Mouse (Mus musculus) kidney, adult 11 months (tissue): ENCODE measurements around the gene 1700029J07Rik.
A peak's percentile ranks its signal among the peaks of the same experiment; 100 is the strongest.

Experiments used
- DNase-seq: peaks from one replicate; pipeline ENCODE4 v3.0.0; 2022

The 1700029J07Rik gene

DNA sequence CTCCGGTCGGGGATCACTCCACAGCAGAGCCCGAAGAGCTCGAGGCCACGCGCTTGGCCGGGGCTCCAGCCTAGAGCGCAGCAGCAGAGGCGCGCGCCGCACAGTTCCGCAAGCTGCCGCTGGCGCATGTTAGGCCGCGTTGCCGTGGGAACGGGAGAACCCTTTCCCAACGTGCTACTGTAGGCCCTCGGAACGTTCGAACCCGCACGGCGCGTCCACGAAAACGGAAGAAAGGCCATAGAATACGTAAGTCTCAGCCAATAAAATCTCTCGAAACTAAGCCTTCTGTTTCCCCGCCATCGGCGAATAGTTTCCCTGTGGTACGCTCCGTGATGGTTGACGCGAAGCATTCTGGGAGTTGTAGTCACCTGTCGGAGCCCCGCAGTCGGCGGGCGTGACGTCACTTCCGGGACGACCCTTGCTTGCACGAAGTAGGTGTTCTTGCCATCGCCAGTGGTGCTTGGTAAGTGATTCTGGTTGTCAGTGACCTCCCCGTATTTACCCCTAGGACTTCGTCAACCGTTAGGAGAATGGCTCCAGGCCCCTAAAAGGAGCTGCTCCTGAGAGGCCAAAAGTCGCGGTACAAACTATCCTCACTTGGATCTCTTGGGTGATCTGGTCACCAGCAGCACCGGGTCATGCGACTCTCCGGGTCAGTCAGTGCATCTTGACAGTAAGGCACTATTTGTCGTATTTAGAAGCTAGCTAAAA, at the start of gene 1700029J07Rik, which contains the start of gene Ufsp2:
1700029J07Rik (minus strand) TSS at position 127 of the 711 bp plus-strand sequence.
Ufsp2 (plus strand) TSS at position 403 of the 711 bp plus-strand sequence.
- DNase-seq: peak; percentile 97

GRCm38 (mm10) chr8:46024392-46024791, 49.3 kb upstream of the 1700029J07Rik start:
- no peak for DNase-seq

- no peak for DNase-seq
Observed at GRCm38 (mm10) chr8:46022758-46023157, 47.7 kb upstream of the 1700029J07Rik start.

- no peak for DNase-seq
Observed at GRCm38 (mm10) chr8:46022203-46022602, 47.2 kb upstream of the 1700029J07Rik start.

- peak; percentile 37 for DNase-seq
Observed at GRCm38 (mm10) chr8:46010746-46011680, 36.0 kb upstream of the 1700029J07Rik start.

GRCm38 (mm10) chr8:46010306-46010705, 35.3 kb upstream of the 1700029J07Rik start:
- DNase-seq: no peak

GRCm38 (mm10) chr8:46007050-46007672, 32.1 kb upstream of the 1700029J07Rik start:
- DNase-seq: no peak

- no peak for DNase-seq
Observed at GRCm38 (mm10) chr8:46005596-46005995, 30.5 kb upstream of the 1700029J07Rik start, which contains the start of gene Ankrd37. Gene Ankrd37, minus strand, starts transcription at chr8:46005707.

DNA sequence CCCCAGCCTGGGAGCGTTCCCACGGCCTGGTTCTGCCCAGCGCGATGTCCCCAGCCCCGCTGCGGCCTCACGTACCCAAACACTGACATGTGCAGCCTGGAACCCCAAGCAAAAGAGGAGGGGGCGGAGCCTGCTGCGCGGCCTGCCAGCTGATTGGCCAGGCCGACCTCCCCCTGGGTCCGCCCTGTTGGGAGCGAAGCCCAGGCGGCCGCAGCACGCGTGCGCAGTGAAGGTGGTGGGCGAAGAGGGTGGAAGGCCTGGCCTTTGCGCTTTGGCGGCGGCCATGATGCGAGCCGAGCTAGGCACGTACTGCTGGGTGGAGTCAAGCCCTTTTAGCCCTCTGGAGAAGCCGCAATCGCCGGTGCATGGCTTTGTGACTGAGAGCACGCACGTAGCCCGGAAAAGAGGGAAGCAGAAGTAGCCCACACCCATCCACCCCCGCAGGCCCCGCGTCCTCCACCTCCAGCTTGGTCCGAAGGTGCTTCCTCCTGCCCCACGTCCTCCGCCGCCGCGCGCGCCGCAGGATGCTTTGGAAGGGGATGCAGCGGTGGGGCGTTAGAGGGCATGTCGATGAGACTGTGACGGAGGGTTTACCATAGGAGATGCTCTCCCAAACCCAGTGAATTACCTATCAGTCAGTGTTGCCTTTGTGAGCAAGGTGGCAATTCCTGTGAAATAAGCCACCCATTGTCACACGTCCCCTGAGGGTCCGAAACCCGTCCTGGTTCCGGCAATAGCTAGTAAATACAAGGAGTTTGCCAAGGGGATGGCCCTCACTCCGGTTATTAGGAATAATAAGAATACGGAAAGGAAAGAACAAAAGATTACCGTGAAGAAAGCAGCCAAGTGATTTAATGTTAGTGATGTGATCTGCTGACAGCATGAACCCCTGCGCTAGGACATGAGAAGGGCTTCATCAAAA, 25.0 kb upstream of the 1700029J07Rik start:
- DNase-seq: peak; percentile 98

GRCm38 (mm10) chr8:45999138-45999783, 24.2 kb upstream of the 1700029J07Rik start, which contains the start of gene Lrp2bp:
Gene Lrp2bp, plus strand, starts transcription at chr8:45999303.
- DNase-seq: peak; percentile 57

GRCm38 (mm10) chr8:45998228-45998627, 23.2 kb upstream of the 1700029J07Rik start:
- no peak for DNase-seq

- no peak for DNase-seq
Observed at GRCm38 (mm10) chr8:45995576-45995975, 20.5 kb upstream of the 1700029J07Rik start.

GRCm38 (mm10) chr8:45994111-45994510, 19.1 kb upstream of the 1700029J07Rik start:
- no peak for DNase-seq

DNA sequence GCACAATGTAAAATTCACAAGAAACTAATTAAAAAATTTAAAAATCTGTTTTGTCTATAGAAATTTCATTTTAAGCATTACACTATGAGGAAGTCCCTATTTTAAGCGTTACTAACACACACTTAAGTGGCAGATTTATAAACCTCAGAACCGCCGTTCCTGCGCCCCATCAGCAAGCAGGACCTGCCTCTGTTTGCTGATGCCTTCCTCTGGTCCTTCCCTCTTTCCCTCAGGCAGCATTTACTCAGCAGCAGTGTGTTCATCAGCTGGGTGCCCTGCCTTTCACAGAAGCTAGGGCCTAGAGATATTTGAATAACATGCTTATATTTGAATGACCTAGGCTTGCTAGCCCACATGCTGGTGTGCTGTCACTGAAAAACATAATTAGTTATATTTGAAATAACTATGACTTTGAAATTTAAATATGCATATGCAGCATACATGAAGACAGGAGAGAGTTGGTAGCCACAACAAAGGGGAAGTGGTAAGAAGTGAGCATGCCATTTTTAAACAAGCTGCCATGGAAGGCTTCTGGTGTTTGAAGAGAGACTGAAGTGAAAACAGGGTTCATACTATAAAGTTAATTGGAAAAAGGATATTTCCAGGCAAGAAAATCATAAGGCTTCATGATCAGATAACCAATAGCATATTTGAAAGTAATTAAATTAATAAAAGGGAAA, 15.7 kb upstream of the 1700029J07Rik start:
- no peak for DNase-seq

DNA sequence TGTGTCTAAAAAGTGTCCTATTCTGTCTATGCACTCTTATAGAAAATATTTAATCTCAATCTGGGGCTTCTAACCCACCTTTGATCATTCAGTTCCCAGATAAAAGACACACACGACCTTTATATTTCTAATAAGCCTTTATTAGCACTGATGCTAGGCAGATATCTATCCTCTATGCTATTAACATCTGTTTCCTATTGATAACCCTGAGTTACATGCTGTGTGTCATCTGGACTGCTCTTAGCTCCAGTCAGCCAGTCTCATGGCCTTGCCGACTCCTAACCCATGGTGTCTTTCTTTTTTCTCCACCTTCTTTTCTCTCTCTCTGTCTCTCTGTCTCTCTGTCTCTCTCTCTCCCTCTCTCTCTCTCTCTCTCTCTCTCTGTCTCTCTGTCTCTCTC, 13.1 kb upstream of the 1700029J07Rik start:
- DNase-seq: no peak

DNA sequence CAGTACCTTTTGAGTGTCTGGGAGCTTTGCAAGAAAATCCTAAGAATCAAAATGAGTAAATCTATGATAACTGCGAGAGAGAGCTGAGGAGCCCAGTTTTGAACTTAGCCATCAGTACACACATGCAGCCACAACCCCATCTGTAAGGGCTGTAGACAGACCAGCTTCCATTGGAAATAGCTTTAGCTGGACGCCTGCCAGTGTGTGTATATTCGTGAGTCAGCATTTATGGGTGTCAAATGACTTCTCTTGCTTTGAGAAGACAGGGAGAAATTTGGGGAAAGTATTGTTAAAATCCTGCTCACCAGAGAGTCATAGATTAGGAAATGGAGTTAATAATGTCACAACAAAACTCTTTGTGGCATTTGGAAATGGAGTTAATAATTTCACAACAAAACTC, 11.6 kb upstream of the 1700029J07Rik start:
- no peak for DNase-seq

- DNase-seq: no peak
Observed at GRCm38 (mm10) chr8:45975837-45976468, 901 bp upstream of the 1700029J07Rik start.

GRCm38 (mm10) chr8:45973988-45974505, 1.0 kb downstream of the 1700029J07Rik start:
- DNase-seq: no peak

DNA sequence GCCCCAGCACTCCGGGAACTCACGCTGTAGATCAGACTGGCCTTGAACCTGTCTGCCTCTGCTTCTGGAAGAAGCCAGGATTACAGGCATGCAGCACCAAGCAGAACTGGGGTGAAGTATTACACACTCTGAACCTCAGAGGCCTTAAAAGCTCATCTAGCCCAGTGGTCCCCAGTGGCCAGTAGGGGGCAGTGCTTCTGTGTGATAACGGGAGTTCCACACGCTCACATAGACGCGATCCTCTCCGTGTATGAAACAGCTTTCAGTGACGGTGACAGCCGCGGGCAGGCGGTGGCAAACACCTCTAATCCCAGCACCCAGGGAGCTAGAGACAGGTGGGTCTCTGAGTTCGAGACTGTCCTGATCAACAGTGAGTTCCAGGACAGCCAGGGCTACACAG, 4.2 kb downstream of the 1700029J07Rik start:
- no peak for DNase-seq

DNA sequence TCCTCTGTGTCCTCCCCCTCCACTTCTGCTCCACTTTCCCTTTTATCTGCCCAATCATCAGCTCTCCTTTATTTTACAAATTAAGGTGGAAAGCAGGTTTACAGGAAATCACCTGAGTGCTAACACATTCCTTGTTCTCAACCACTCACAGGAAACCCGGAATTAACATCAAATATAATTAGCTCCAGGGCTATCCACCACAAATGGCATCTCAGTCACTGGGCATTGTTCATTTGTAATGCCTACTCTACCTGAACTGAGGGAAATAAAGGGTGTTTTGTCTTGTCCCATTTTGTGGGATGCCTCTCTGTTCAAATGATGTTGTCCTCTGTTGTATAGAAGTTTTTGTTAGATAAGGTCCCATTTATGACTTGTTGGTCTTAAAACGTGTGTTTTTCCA, 24.4 kb downstream of the 1700029J07Rik start:
- DNase-seq: no peak
